Mouse (Mus musculus) thymus, adult 18-20 months (tissue): ENCODE results near the gene Mtcl1.

Experiments used
- DNase-seq, 2 experiments: peaks; one replicate each; pipeline ENCODE4 v3.0.0; 2022; ENCODE audit warnings: mixed read lengths in 2 of 2

Gene Mtcl1

DNA sequence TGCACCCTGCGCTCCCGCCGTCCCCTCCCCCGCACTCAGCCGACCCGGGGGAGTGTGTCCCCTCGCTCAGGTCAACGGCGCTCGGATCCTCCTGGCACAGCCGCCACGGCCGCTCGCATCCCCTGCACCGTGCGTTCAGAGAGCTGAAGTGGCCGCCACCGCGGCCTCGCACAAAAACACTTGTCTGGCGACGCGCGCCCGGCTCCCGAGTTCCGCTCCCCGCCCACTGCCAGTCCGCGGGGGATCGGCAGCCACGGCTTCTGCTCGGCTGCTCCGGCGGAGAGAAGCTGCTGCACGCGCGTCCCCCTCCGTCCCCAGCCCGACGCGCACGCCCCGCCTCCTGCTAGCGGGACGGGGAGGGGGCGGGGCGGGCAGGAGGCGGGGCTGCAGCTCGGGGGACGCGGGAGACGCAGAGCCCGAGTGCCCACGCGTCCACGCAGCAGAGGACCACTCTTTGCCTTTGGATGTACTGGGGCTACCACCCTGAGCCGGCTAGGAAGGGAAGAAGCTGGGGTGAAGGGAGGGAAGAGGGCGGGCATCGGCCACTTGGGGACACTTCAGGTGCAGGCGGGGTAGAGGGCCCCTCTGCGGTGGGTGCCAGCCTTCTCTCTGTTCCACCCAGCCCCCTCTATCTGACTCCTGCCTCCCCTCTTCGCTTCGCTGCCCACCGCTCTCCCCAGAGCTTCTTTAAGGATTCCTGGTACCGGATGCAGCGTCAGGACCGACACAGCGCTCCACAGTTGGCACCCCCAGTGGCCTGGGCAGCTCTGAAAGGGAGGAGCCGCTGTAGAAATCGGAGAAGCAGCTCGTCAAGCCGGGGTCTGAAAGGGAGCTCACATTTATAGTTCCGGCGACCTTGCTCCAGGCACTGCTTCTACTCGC is at the start of gene Mtcl1:
Gene Mtcl1, minus strand, starts transcription at position 291 of the 882 bp plus-strand sequence.
- DNase-seq, result peak; percentile 35 to 36

DNA sequence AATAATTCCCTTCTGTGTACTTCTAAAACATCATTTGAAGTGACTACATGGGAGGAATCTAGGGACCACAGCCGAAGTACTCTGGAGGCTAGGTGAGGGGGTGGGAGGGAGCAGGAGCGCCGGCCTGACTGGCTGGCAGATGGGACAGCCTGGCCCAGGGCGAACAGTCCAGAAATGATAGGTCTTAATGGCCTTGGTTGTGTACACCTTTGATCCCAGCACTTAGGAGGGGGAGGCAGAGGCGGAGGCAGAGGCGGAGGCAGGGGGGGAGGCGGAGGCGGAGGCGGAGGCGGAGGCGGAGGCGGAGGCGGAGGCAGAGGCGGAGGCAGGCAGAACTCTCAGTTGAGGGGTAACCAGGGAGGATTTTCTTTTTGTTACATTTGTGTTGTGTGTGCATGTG is 49.0 kb upstream of the Mtcl1 start:
- DNase-seq, result no peak

DNA sequence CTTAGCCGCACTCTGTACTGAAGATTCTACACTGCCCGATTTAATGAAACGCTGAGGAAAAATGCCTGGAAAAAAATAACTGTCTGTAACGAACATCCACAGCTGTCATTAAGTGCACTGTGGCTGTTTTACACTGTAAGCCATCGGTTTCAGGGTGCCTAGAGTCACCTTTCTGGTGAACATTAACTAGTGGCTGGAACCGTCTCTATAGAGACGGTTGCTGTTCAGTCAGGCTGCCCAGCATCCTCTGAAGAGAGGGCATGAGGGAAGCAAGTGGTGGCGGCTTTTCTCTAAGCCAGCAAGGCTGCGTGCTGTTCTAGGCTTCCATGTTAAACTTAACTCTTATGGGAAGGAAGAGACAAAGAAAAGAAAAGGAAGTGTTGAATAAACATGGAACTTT is 47.0 kb upstream of the Mtcl1 start:
- DNase-seq, result no peak

DNA sequence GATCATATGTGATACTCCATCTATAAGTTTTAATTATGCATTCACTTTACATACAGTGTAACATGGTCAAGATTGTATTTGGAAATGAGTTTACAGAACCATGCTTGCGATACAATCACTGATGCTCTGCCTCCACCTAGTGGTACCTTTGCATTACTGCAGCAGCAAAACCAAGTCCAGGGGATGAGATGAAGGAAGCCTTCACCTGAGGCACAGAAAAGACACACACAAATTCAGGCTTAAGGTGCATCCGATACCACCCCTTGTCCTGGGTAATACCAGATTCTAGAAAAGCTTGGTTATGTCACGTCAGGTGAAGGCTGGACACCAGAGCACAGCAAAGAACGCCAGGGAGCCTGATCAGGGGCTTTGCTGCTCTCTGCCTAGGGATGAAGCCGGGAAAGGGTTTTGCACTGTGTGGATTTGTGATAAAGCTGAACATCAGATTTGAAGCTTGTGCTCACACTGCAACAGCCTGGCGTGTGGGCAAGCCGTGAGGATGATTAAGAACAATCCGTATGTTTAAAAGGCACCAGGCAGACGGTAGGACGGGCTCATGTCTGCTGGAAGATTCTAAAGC is 40.6 kb upstream of the Mtcl1 start:
- DNase-seq, result no peak

DNA sequence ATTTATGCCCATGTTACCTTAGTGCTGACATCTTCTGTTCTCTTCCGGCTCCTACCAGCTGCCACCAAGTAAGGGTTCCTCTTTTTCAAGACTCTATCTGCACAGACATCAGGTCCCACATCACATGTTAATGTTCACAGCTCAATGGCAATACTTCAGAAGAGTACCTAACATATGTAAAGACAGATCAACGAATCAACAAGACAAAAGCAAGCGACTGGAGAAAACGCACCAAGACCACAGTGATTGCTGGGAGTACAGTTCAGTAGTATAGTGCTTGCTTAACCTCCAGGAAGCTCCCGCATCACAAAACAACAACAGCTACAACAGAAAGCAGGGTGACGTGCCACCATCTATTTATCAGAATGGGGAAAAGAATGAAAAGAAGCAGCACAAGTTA is 37.0 kb upstream of the Mtcl1 start:
- no peak for DNase-seq

DNA sequence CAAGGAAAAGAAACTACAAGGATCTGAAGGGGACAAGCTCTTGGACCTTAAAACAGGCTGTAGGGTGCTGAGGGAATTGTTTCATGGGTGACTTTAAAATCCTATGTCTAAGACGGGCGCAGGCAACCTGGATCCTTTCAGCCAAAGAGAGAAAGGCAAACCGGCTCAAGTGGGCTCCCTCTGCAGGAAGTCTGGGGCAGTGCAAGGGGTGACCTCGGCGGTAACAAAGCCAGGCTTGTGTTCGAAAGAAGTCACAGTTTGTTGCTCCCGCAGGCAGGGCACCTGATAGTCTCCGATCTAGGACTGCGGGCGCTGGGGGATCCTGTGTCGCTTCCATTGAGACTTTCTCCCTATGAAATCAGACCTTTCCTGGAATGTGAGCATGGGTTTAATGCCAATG is 36.2 kb upstream of the Mtcl1 start:
- peak; percentile 24 to 32 for DNase-seq

DNA sequence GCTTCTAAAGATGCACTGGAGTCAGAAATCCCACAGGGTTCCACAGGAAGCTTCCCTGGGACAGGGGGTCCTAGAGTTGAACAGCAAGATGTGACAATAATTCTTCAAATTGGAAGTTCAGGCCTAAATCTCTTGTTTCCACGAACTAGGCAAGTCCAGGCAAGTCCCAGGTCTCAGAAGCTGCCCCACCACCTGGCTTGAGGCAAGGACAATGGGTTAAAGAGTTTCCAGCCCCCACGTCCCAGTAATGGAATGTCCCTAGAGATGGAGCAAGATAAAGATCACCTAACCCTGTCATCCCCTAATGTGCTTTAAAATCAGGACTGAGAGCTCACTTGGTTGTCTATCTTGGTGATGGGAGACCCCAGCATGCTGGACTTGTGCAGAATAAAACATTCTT is 35.4 kb upstream of the Mtcl1 start:
- no peak for DNase-seq

DNA sequence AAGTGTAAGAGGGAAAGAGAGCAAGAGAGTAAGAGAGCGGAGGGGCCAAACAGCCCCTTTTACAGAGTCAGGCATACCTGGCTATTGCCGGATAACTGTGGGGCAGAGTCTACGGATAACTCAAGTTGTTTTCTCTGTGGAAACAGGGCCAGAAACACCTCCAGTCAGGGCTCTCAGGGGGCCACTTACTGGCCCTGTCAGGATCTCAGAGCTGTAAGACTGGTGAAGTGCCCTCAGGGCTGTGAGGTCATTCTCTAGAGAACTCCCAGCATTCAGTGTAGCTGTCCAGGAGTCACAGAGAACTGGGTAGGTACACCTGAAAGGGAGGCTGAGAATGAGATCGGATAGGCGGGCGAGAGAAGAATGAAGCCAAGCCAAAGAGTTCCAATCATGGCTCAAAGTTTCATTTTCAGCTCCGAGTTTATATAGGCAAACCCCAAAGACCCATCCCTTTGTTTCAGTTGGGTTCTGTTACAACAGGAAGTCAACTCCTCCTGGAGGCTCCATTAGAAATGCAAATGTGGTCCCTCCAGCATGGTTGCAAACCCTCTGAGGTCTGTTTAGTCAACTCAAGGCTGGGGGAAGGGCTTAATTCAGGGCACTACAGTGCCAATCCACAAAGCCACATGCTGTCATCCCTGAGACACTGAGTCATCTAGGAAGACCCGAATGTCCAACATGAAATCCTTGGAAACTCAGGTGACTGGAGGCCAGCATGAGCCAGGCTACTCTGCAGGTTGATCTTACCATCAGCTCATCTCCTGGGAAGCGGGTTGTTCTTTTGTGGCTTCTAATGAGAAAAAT is 34.3 kb upstream of the Mtcl1 start:
- DNase-seq, result no peak

DNA sequence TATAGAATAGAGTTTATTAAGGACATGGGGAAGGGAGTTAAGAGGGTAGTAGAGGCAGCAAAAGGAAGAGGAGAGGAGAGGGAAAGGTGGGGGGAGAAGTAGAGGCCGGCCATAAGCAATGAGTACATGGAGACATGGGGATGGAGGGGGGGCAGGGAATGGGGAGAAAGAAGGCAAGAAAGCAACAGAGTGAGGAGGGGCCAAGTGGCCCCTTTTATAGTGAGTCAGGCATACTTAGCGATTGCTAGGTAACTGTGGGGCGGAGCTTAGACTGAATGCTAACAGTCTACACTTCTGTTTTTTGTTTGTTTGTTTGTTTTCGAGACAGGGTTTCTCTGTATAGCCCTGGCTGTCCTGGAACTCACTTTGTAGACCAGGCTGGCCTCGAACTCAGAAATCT is 31.7 kb upstream of the Mtcl1 start:
- no peak for DNase-seq

DNA sequence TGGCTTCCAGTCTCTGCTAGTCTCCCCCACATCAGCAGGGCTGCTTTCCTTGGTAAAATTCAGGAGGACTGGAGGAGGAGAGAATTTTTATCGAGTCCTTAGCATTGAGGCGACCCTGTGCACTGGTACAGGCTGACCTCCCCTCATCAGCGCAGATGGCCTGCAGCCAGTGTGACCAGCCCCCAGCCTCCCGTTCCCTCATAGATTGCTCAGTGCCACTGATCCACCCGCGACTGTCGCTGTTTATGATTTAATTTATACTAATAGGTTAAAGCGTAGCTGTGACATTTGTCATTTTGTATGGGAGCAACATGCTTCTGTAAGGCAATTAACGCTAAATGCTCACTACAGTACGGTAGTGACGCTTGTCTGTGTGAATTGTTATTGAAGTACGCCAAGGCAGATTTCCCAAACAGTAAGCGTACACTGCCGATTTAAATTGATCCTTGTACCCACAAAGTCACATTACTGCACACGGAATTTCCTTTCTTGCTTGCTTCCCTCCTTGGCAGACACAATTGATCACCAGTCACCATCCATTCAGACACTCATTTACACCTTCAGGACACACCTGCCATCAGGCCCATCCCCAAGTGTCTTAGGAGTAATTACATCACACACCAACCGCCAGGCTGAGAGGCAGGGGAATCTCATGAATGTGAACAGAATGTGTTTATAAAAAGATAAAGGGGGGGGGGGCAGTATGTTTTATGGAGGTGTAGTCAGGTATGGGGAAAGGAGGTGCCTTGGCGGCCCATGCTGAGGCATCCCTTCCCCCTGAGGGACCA is 31.1 kb upstream of the Mtcl1 start:
- DNase-seq, result no peak

DNA sequence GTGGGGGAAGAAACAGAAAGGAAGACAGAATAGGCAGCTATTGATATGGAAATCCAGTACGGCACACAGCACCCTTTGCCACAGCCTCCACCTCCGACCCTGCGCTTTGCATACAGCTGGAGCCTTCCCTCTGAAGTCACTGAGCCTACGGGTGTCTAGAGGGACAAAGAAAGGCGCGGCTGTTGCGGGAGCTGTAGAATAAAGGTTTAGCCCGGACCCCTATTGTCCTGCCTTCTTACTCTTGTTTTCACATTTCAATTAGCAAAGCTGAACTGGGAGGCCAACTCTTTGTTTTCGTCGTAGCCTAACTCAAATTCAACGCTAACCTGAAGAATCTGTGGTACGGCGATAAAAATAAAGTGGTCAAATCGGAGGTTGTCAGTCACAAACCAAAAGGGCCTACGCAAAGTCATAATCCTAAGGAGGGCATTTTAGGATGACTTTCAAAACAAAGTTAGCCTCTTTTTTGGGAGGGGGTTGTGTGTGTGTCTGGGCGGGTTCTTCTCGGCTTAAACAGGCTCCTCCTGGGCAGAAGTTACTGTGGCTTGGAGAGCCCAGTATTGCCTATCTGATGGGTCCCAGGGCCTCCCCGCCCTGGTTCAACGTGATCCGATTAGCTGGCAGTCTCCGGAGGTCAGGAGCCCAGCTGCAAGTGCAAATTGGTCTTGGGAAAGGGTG is 30.4 kb upstream of the Mtcl1 start:
- DNase-seq, result no peak

DNA sequence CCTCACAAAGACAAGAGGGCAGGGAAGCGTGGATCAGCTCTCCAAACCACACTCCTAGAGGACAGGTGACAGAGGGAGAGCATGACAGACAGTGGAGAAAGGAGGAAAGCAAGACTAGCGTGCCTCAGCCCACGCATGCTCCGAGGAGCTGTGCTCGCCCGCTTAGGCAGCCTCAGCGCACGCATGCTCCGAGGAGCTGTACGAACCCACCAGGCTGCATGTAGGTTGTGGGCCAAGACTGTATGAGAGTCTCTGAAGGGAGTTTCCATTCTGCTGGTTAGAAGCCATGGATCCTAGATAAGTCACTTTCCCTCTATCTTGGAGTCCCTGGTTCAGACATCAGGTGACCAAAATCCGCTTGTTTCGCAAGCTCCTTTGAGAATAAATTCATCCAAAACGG is 29.8 kb upstream of the Mtcl1 start:
- DNase-seq, result no peak

DNA sequence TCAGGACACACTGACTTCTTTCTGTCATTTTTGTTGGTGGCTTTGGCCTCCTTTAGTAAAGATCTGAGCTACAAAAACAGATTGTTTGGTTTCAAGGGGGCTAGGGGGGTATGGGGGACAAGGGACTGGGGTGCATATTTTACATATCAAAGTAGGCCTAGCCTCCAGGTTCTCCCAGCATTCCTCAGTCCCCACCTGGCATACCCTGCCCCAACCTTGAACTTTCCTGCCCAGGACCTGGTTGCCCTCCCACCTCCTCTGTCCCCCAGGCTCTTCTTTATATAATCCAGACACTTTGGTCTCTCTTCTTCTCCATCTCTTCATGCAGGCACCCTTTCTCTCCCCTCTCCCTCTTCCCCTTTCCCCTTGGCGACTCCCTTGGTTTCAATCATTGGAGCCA is 23.7 kb upstream of the Mtcl1 start:
- DNase-seq, result no peak

DNA sequence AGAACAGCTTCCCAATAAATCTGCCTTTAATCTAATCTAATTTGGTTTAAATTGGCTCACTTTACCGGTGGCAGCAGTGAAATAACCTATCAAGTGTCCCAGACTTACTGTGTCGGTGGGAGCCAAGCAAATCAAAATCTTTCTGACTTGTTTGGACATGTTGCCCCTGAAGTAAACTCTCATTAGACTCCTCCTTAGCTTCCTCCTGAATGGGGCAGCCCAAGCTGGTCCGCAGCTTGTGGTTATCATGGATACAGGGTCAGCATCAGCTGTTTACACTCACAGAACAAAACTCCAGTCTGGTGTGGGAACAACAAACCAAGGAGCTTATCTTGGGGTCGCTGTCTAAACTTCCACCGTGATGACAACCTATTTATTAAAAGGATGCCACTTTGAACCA is 22.2 kb upstream of the Mtcl1 start:
- no peak for DNase-seq

DNA sequence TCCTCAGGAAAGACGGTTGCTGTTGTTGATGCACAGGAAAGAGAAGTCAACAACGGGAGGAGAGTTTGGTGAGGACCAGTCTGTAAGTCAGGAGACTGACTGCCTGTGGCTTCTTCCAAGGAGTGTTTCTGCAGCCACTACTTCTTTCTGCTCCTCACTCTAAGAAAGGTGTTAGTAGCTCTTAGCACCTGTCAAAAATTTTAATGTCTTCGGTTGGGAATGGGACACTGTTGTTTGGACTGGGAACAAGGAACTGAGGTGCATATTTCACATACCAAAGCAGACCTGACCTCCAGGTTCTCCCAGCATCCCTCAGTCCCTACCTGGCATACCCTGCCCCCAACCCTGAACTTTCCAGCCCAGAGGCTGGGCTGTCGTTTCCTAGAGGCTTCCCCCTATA is 21.7 kb upstream of the Mtcl1 start:
- DNase-seq, result no peak

DNA sequence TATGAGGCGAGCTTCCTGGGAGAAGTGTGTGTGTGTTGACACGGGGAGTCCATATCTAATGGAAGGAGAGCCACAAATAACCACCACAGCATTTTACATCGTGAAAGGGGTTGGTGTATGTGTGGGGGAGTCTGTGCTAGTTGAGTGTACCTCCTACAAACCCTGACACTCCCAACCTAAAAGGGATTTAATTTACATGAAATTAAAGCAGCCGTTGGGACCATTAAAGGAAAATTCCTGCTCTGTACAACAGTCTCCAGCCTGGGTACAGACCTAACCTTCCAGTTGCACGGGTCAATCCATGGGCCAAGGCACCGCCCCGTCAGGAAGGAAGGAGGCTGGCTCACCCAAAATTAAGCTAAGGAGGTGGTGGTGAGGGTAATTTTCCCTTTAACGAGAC is 20.5 kb upstream of the Mtcl1 start:
- DNase-seq, result no peak

DNA sequence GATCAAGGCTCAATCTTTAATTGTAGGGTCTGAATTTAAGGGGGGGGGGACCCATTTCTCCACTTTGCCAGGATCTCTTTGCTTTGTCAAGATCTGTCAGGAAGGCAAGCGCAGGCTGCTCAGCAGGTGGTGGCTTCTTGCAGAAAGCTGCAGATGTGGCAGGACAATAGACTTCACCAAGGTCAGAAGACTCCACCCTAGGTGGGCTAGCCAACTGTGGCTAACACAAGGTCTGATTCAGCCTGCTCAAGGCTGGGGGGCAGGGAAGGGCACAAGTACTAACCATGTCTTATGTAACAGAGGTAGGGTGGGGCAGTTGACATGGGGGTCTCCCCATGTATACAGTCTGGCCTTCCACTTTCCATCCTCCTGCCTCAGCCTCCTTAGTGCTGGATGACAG is 7.7 kb upstream of the Mtcl1 start:
- DNase-seq, result no peak

DNA sequence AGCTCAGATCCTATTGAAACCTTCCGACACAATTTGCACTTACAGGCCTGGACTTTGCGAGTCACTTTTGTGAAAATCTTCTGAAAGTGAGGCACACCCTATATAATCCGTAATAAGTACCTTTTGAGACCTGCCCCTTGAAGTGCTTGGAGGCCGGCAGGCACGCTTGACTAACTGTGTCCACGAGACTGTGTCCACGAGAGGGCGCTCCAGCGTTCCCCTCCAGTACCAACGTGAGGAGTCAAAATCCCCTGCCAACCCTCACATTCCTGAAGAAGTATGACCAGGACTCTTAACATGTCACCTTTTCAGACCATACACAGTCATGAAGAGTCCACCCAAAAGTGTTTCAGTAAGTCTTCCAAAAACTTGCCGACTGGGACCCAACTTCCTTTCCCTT is 1.6 kb upstream of the Mtcl1 start:
- peak; percentile 19 to 30 for DNase-seq

DNA sequence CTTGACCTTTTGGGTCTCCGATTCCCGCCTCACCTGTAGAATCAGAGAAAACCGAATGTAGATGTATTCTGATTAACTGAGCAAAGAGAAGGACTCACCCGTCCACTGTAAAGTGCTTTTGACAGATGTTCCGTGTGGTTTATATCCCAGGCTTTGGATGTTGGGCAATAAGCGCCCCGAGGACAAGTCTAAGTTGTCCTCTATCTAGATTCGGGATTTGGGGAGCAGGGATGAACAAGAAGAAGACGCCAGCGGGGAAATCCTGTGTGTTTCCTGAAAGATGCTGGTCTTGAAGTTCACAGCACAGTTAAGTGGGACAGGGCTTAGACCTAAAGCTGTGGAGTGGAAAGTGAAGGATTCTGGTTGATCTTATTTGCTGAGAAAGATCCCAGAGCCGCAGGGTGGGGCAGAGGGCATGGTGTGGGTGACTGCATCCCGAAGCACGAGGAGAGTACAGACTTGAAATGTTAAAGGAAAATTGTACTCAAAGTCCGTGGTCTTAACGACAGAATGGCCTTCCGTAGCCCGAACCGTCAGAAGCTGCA is 1.0 kb upstream of the Mtcl1 start:
- no peak for DNase-seq

DNA sequence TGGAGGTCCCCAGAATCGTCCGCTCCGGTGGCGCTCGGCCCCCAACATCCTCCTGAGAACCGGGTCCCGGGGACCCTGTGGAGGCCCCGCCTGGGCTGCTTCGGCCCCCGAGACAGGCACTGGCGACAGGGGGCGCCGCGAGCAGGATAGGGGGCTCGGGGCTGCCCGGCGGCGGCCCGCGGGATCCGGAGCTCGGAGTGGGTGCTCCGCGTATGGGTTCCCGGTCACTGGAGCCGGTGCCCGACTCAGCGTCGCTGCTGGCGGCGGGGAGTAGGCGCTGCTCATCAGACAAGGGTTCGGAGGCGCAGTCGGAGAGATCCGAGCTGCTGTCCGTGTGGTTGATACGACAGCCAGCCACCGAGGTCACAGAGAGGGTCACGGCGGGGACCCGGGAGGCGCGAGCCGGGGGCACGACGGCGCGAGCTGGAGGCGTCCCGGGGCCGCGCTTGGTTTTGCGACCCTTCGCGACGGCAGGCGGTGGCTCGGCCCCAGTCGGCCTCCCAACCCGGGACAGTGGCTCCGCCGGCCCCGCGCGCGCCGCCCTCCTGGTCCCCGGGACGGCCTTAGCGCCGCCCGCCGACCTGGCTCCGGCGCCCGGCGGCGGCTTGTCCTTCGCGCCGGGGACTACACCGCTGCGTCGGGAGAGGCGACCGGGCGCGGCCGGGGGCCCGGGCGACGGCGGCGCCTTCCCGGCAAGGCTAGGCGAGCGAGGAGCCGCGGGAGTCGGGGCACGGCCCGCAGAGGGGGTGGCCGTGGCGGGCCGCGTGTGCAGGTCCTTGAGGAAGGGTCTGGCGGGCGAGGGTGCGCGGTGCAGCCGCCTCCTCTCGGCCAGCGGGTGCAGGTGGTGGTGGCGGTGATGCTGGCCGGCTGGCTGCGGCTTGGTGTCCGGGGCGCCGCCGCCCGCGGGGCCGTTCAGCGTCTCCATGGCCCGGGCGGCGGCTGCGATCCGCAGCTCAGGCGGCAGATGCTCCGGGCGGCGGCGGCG is 837 bp downstream of the Mtcl1 start:
- peak; percentile 6 to 8 for DNase-seq

DNA sequence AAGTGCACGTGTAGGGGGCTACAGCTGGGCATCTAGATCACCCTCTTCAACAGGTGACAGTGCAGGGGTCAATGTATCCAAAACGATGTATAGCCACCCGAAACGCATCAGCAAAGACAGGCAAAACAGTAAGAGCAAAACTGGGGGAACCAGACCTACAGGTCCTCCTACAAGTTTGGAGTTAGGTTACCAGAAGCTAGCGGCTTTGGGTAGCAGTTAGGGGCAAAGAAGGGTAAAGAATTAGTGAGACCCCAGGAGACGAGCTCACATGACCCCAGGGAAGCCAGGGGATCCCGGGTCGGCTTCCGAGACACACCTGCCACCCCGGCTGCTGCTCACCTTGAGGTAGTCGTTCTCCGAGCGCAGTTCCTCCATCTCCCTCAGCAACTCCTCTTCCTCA is 1.6 kb downstream of the Mtcl1 start:
- no peak for DNase-seq
